Mouse (Mus musculus) ES-Bruce4 (cell line): ENCODE measurements around the gene Slc7a10. TPM values are rescaled to one million over a fixed set of nuclear protein-coding genes. Genes with fewer than 3 reads are reported as not detected.

Source experiments
- H3K27ac ChIP-seq: 2 replicates; pipeline ENCODE4 v1.5.1; 2012; ENCODE audit warnings: low read length, inconsistent platforms; ENCODE audit not compliant: insufficient read depth
- H3K27me3 ChIP-seq: 2 replicates; pipeline ENCODE4 v1.6.1; 2012; ENCODE audit warnings: mild to moderate bottlenecking, low read length, inconsistent platforms; ENCODE audit not compliant: control insufficient read depth, poor library complexity, insufficient read depth, severe bottlenecking
- H3K36me3 ChIP-seq: 2 replicates; pipeline ENCODE4 v1.6.1; 2012; ENCODE audit warnings: inconsistent platforms, mild to moderate bottlenecking, low read length, moderate library complexity; ENCODE audit not compliant: control insufficient read depth, poor library complexity, insufficient read depth, severe bottlenecking
- H3K4me1 ChIP-seq: one replicate; pipeline ENCODE4 v1.8.1; 2011; ENCODE audit warnings: low read length; ENCODE audit not compliant: control insufficient read depth, insufficient read depth
- H3K4me3 ChIP-seq: 2 replicates; pipeline ENCODE4 v1.5.1; 2011; ENCODE audit warnings: low read depth, mild to moderate bottlenecking, low read length
- H3K9ac ChIP-seq: 2 replicates; pipeline ENCODE4 v1.6.1; 2012; ENCODE audit warnings: low read depth, mild to moderate bottlenecking, inconsistent platforms; ENCODE audit not compliant: poor library complexity, severe bottlenecking
- H3K9me3 ChIP-seq: replicated peaks from 2 replicates; pipeline ENCODE4 v1.6.1; 2012; ENCODE audit warnings: mild to moderate bottlenecking, low read length, inconsistent platforms; ENCODE audit not compliant: control insufficient read depth, poor library complexity, insufficient read depth, severe bottlenecking
- CTCF ChIP-seq: IDR thresholded peaks from one replicate; pipeline ENCODE4 v1.8.1; 2011; ENCODE audit warnings: low read depth, low read length
- EP300 ChIP-seq: IDR thresholded peaks from 2 replicates; pipeline ENCODE4 v1.6.1; 2011; ENCODE audit warnings: low read depth, low read length; ENCODE audit not compliant: insufficient read depth
- POLR2A ChIP-seq: IDR thresholded peaks from one replicate; pipeline ENCODE4 v1.8.1; 2011; ENCODE audit warnings: low read length; ENCODE audit not compliant: insufficient read depth
- polyA plus RNA-seq: library from polyadenylated mRNA; stranded (reverse); fragments of >200 nt; gene quantifications from 2 replicates; pipeline ENCODE4 v1.2.4, GENCODE M21; 2011; ENCODE audit warnings: low read depth; ENCODE audit not compliant: missing spikeins, insufficient read depth, insufficient read length

Gene Slc7a10
- polyA plus RNA-seq, 1 experiment: not detected

DNA sequence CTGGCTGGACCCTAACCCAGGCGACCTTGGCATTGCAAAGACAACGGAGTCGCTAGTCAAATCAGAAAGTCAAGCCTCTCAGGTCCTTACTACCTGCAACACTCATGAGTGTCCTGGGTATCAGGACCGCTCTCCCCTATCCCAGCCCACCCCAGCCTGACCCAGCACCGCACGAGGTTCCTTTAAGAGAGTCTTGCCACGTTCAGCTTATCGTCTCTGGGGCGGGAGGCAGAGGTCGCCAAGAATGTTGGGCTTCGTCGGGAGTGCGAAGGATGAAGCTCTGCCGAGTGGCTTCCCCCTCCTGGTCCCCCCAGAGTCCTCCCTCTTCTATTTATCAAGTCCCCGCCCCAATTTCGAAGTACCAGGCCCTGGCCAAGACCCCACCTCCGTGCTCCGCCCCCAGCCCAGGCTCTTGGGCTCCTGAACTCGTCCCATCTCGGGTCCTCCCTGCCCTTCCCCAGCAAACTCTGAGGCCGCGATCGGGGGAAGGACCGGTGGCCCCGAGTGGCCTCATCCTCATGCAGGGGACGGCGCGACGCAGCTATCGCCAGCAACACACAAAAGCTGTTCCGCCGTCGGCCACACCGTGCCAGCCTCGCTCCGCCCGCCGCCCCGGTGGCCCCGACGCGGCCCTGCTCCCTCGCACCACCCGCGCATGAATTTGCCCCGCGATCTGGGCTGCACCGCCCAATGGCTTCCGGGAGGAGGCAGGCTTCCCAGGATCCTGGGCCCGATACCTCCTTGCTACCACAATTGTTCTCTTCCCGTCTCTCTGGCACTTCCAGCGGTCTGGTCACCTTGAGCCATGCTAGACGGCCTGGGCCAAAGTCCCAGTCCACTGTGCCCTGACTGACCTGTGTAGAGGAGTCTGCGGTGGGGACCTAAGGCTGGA lies 1.1 kb upstream of the Slc7a10 start:
- H3K9me3 ChIP-seq: peaks cover 11% of the 10 kb centered on the region; the same call in 1 of the 2 replicates
- H3K4me3 ChIP-seq: peak overlapping the region; percentile 55
- H3K36me3 ChIP-seq: no peaks in the 10 kb centered on the region
- H3K9ac ChIP-seq: 0 out of 2 replicates have a peak overlapping the region, but pooled peaks have one; percentile 12
- H3K4me1 ChIP-seq: no peaks in the 10 kb centered on the region
- H3K27me3 ChIP-seq: peaks cover 8% of the 10 kb centered on the region; the same call in 1 of the 2 replicates
- TF ChIP-seq POLR2A (no peak), EP300 (no peak), CTCF (peak; percentile 11)
- no peak overlapping the region for H3K27ac ChIP-seq

GRCm38 (mm10) chr7:35189699-35190098 lies 3.5 kb downstream of the Slc7a10 start:
- Histone ChIP-seq H3K27me3 (peaks cover 8% of the 10 kb centered on the region; the same call in 1 of the 2 replicates), H3K4me3 (no peak overlapping the region), H3K9ac (no peak overlapping the region), H3K27ac (no peak overlapping the region), H3K36me3 (no peaks in the 10 kb centered on the region), H3K9me3 (no peaks in the 10 kb centered on the region), H3K4me1 (no peaks in the 10 kb centered on the region)
- no peak for TF ChIP-seq POLR2A
- TF ChIP-seq CTCF: no peak
- TF ChIP-seq EP300: no peak

- Histone ChIP-seq H3K27ac (no peak overlapping the region), H3K9me3 (no peaks in the 10 kb centered on the region), H3K36me3 (no peaks in the 10 kb centered on the region), H3K27me3 (peaks cover 6% of the 10 kb centered on the region; the same call in 1 of the 2 replicates), H3K4me1 (no peaks in the 10 kb centered on the region), H3K4me3 (no peak overlapping the region), H3K9ac (no peak overlapping the region)
- TF ChIP-seq CTCF (no peak), EP300 (no peak), POLR2A (no peak)
Observed at GRCm38 (mm10) chr7:35191276-35191675, 5.1 kb downstream of the Slc7a10 start.

DNA sequence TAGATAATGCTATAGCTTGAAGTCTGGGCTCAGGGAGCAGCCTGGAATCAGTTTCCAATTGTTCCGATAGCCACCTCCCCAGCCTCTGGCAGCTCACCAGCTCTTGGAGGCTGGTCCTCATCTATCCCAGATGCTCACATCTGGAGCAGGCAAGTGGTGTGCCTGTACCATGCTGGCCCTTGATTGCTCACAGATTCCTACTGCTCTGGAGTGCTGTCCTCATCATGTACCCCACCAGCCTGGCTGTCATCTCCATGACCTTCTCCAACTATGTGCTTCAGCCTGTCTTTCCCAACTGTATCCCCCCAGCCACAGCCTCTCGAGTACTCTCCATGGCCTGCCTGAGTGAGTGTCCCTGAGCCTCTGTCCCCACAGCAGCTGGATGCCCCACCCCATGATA lies 10.8 kb downstream of the Slc7a10 start:
- H3K27me3 ChIP-seq: no peaks in the 10 kb centered on the region
- H3K27ac ChIP-seq: no peak overlapping the region
- no peaks in the 10 kb centered on the region for H3K36me3 ChIP-seq
- TF ChIP-seq EP300: no peak
- no peak for TF ChIP-seq POLR2A
- no peak for TF ChIP-seq CTCF
- H3K9ac ChIP-seq: no peak overlapping the region
- H3K4me3 ChIP-seq: no peak overlapping the region
- H3K9me3 ChIP-seq: no peaks in the 10 kb centered on the region
- H3K4me1 ChIP-seq: no peaks in the 10 kb centered on the region

GRCm38 (mm10) chr7:35198981-35199754 lies 13.0 kb downstream of the Slc7a10 start:
- Histone ChIP-seq H3K36me3 (no peaks in the 10 kb centered on the region), H3K4me1 (no peaks in the 10 kb centered on the region), H3K27me3 (no peaks in the 10 kb centered on the region), H3K4me3 (no peak overlapping the region), H3K9ac (no peak overlapping the region), H3K9me3 (no peaks in the 10 kb centered on the region), H3K27ac (no peak overlapping the region)
- no peak for TF ChIP-seq POLR2A
- TF ChIP-seq CTCF: no peak
- no peak for TF ChIP-seq EP300

DNA sequence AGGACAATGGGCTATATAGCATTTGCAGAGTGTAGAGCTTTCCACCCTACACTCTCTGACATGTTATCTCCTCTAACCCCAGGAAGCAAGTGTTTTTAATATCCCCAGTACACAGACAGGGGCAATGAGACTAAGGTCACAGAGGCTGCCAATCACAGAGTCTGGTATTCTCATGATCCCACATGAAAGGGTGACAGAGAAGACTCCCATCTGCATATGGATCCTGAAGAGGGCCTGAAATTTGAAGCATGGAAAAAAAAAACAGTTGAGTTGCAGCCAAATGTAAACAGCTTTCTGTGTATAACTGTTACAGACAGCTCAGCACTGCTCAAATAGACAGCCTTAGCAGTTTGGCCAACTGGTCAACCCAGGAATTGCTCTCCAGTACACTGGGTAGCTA lies 13.6 kb downstream of the Slc7a10 start:
- Histone ChIP-seq H3K27me3 (no peaks in the 10 kb centered on the region), H3K36me3 (no peaks in the 10 kb centered on the region), H3K4me3 (no peak overlapping the region), H3K4me1 (no peaks in the 10 kb centered on the region), H3K9me3 (no peaks in the 10 kb centered on the region), H3K27ac (no peak overlapping the region), H3K9ac (no peak overlapping the region)
- TF ChIP-seq CTCF (no peak), EP300 (no peak), POLR2A (no peak)
